8 mouse cellular contexts compared by ENCODE assay signal in the genomic region with DNA sequence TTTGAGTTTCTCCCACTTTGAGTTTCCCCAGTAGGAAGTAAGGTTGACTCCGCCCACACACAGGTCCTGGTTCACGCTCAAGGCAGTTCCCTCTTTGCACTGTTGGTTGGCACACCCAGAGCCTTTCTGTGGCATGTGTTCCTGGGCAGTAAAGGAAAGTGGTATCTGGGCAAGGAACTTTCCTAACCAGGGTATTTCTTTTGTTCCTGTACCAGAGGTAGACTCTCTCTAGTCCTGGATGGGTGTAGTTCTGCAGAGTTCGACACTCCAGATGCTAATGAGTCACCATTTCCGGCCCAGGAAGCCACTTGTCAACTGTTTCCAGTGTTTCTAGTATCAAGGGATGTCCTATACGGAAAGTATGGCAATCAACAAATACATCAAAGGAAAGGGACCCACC. TPM values are rescaled to one million over a fixed set of nuclear protein-coding genes. Genes with fewer than 3 reads are reported as not detected.
A peak's percentile ranks its signal among the peaks of the same experiment; 100 is the strongest.
DNase-seq lines count a peak whose midpoint lies in the region; ATAC-seq and TF ChIP-seq lines count a peak whose summit lies in the region.

No protein-coding gene starts in this region.

- H3K4me1 ChIP-seq in heart, embryonic 12.5 days (replicated peaks), result peaks cover 21% of the 10 kb centered on the region
- H3K4me1 ChIP-seq in kidney, embryonic 15.5 days, result peaks cover 59% of the 10 kb centered on the region
- peaks cover 3% of the 10 kb centered on the region; the same call in 1 of the 2 replicates for H3K4me1 ChIP-seq in midbrain, postnatal 0 days (ENCODE audit: insufficient read depth, low read length)

- 0 out of 2 replicates have a peak, but pooled peaks have one; percentile 52 for ATAC-seq in heart, embryonic 12.5 days (ENCODE audit: insufficient number of reproducible peaks, low FRiP score)
- no peak for ATAC-seq in kidney, embryonic 15.5 days (replicated peaks; ENCODE audit: low FRiP score)
- no peak for ATAC-seq in midbrain, postnatal 0 days (ENCODE audit: low FRiP score)

- H3K27me3 ChIP-seq in heart, embryonic 12.5 days (replicated peaks), result no peaks in the 10 kb centered on the region
- no peaks in the 10 kb centered on the region for H3K27me3 ChIP-seq in kidney, embryonic 15.5 days
- H3K27me3 ChIP-seq in midbrain, postnatal 0 days (ENCODE audit: insufficient read depth, low read length), result no peaks in the 10 kb centered on the region

- H3K9me3 ChIP-seq in heart, embryonic 12.5 days (replicated peaks), result no peaks in the 10 kb centered on the region
- no peaks in the 10 kb centered on the region for H3K9me3 ChIP-seq in kidney, embryonic 15.5 days (replicated peaks)
- H3K9me3 ChIP-seq in midbrain, postnatal 0 days (ENCODE audit: low read length), result no peaks in the 10 kb centered on the region

- no peaks in the 10 kb centered on the region for H3K36me3 ChIP-seq in heart, embryonic 12.5 days
- H3K36me3 ChIP-seq in kidney, embryonic 15.5 days, result 0 out of 2 replicates have a peak, but pooled peaks cover 3% of the 10 kb centered on the region
- no peaks in the 10 kb centered on the region for H3K36me3 ChIP-seq in midbrain, postnatal 0 days (ENCODE audit: insufficient read depth, low read length)

- peak overlapping the region; percentile 54 for H3K4me2 ChIP-seq in heart, embryonic 12.5 days
- H3K4me2 ChIP-seq in kidney, embryonic 15.5 days, result peak overlapping the region; percentile 69
- H3K4me2 ChIP-seq in midbrain, postnatal 0 days (ENCODE audit: low read depth, low read length, poor library complexity, severe bottlenecking), result peak overlapping the region; percentile 36

- 48% methylated on average over 5 of the region's 5 CpGs for WGBS in heart, embryonic 12.5 days
- 48% methylated on average over 5 of the region's 5 CpGs for WGBS in kidney, embryonic 15.5 days
- WGBS in midbrain, postnatal 0 days, result 76% methylated on average over 5 of the region's 5 CpGs

- no peak for TF ChIP-seq CTCF in midbrain, postnatal 0 days (IDR thresholded peaks at IDR 0.05)

- DNase-seq in spleen, postnatal 36 days (ENCODE audit: low spot score in 2 of 2), result peak; percentile 11 to 15
- DNase-seq in spleen, postnatal 14 days (ENCODE audit: low spot score in 2 of 2), result no peak
- no peak for DNase-seq in midbrain, postnatal 0 days (ENCODE audit: low spot score)
- no peak for DNase-seq in thymus, postnatal 14 days
- DNase-seq in testis, postnatal 14 days (ENCODE audit: low spot score), result no peak
- DNase-seq in natural killer cell, adult 2 months (ENCODE audit: low spot score in 2 of 2), result no peak

- peak overlapping the region; percentile 30 for H3K4me3 ChIP-seq in heart, embryonic 12.5 days
- peak overlapping the region; percentile 48 for H3K4me3 ChIP-seq in kidney, embryonic 15.5 days (replicated peaks)
- 0 out of 2 replicates have a peak overlapping the region, but pooled peaks have one; percentile 1 for H3K4me3 ChIP-seq in midbrain, postnatal 0 days (ENCODE audit: low read depth, low read length)

- no peak overlapping the region; the same call in 1 of the 2 replicates for H3K27ac ChIP-seq in heart, embryonic 12.5 days (ENCODE audit: poor library complexity, severe bottlenecking)
- H3K27ac ChIP-seq in kidney, embryonic 15.5 days, result peak overlapping the region; percentile 72
- no peak overlapping the region for H3K27ac ChIP-seq in midbrain, postnatal 0 days (ENCODE audit: low read depth, low read length)

- no peak overlapping the region for H3K9ac ChIP-seq in heart, embryonic 12.5 days
- no peak overlapping the region for H3K9ac ChIP-seq in kidney, embryonic 15.5 days
- H3K9ac ChIP-seq in midbrain, postnatal 0 days (replicated peaks; ENCODE audit: low read length, poor library complexity, severe bottlenecking), result no peak overlapping the region

RNA-seq across cellular contexts. Expression of a gene that starts 1.9 kb away (rescaled TPM):
- polyA plus RNA-seq in heart, embryonic 12.5 days (2016; fragmentation: Nextera tagmentation; extraction: Ambion mirVana), result 5.4 and 6.0 TPM in 2 replicates
- 14.9 and 16.3 TPM in 2 replicates for polyA plus RNA-seq in kidney, embryonic 15.5 days (2015; fragmentation: Nextera tagmentation; extraction: Ambion mirVana)
- total RNA-seq in midbrain, postnatal 0 days (2014; rRNA removed), result 5.8 and 7.1 TPM in 2 replicates
- polyA plus RNA-seq in midbrain, postnatal 0 days (2015; fragmentation: Nextera tagmentation; extraction: Ambion mirVana), result 5.8 and 6.2 TPM in 2 replicates

RNA-seq across cellular contexts. Expression of a gene that starts 25.0 kb away (rescaled TPM):
- 0.17 and 0.23 TPM in 2 replicates for polyA plus RNA-seq in heart, embryonic 12.5 days (2016; fragmentation: Nextera tagmentation; extraction: Ambion mirVana)
- 0.35 and 0.46 TPM in 2 replicates for polyA plus RNA-seq in kidney, embryonic 15.5 days (2015; fragmentation: Nextera tagmentation; extraction: Ambion mirVana)
- total RNA-seq in midbrain, postnatal 0 days (2014; rRNA removed), result 0.38 and 0.49 TPM in 2 replicates
- 0.60 and 0.72 TPM in 2 replicates for polyA plus RNA-seq in midbrain, postnatal 0 days (2015; fragmentation: Nextera tagmentation; extraction: Ambion mirVana)

RNA-seq across cellular contexts. Expression of a gene that starts 32.6 kb away (rescaled TPM):
- 10.6 and 11.0 TPM in 2 replicates for polyA plus RNA-seq in heart, embryonic 12.5 days (2016; fragmentation: Nextera tagmentation; extraction: Ambion mirVana)
- polyA plus RNA-seq in kidney, embryonic 15.5 days (2015; fragmentation: Nextera tagmentation; extraction: Ambion mirVana), result 17.6 and 17.8 TPM in 2 replicates
- 20.1 and 25.0 TPM in 2 replicates for total RNA-seq in midbrain, postnatal 0 days (2014; rRNA removed)
- polyA plus RNA-seq in midbrain, postnatal 0 days (2015; fragmentation: Nextera tagmentation; extraction: Ambion mirVana), result 15.6 and 16.9 TPM in 2 replicates

RNA-seq across cellular contexts. Expression of a gene that starts 57.4 kb away (rescaled TPM):
- 48.0 and 50.6 TPM in 2 replicates for polyA plus RNA-seq in heart, embryonic 12.5 days (2016; fragmentation: Nextera tagmentation; extraction: Ambion mirVana)
- 70.3 and 77.3 TPM in 2 replicates for polyA plus RNA-seq in kidney, embryonic 15.5 days (2015; fragmentation: Nextera tagmentation; extraction: Ambion mirVana)
- total RNA-seq in midbrain, postnatal 0 days (2014; rRNA removed), result 29.5 and 36.6 TPM in 2 replicates
- polyA plus RNA-seq in midbrain, postnatal 0 days (2015; fragmentation: Nextera tagmentation; extraction: Ambion mirVana), result 42.5 and 44.2 TPM in 2 replicates

Comparison
In these comparisons a context has a peak if more than half of its experiments do, and no peak if none do; other contexts are left out.
1. DNase-seq: peak in spleen, postnatal 36 days (2 of 2); none in spleen, postnatal 14 days (0 of 2), midbrain, postnatal 0 days (single experiment), thymus, postnatal 14 days (single experiment), testis, postnatal 14 days (single experiment) and natural killer cell, adult 2 months (0 of 2).
2. Peak in every context shown above with its lines, with median percentiles within 50 percentile points of each other: H3K4me2 ChIP-seq and H3K4me3 ChIP-seq.